Mouse (Mus musculus) right cerebral cortex, postnatal 25 days (tissue): Measurements from ENCODE around the gene C2cd5.
"Not testable (repeated sequence)": the region's sequence is repeated elsewhere in the genome, so short reads cannot be mapped to it uniquely, and the experiment has no call there.

Source experiments
- DNase-seq: peaks from one replicate; pipeline ENCODE4 v3.0.0; 2022

C2cd5 gene

DNA sequence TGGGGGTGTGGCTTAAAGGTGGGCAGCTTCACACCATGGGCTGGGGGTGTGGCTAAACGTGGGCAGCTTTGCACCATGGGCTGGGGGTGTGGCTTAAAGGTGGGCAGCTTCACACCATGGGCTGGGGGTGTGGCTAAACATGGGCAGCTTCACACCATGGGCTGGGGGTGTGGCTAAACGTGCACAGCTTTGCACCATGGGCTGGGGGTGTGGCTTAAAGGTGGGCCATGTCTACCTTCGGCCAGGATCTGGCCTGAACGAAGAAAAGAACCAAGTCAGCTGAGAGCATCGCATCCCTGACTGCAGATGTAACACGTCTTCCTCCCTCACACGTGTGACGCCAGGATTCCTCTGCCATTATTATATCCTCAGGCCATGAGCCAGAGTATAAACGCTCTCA lies 94.7 kb downstream of the C2cd5 start:
- DNase-seq, result not testable (repeated sequence)

DNA sequence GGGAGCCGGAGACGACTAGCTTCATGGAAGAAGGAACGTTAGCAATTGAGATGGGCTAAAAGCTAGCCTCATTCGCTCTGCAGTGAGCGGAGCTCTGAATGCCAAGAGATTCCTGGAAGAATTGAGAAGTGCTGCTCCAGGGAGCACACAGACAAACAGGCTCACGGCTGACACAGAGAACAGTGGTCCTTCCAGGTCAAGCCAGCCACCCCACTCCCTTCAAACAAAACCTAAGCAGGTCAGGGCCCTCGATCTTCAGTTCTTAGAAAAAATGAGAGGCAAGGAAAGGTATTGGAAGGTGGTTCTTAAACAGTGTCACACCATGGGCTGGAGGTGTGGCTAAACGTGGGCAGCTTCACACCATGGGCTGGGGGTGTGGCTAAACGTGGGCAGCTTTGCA lies 95.1 kb downstream of the C2cd5 start:
- DNase-seq, result no peak

DNA sequence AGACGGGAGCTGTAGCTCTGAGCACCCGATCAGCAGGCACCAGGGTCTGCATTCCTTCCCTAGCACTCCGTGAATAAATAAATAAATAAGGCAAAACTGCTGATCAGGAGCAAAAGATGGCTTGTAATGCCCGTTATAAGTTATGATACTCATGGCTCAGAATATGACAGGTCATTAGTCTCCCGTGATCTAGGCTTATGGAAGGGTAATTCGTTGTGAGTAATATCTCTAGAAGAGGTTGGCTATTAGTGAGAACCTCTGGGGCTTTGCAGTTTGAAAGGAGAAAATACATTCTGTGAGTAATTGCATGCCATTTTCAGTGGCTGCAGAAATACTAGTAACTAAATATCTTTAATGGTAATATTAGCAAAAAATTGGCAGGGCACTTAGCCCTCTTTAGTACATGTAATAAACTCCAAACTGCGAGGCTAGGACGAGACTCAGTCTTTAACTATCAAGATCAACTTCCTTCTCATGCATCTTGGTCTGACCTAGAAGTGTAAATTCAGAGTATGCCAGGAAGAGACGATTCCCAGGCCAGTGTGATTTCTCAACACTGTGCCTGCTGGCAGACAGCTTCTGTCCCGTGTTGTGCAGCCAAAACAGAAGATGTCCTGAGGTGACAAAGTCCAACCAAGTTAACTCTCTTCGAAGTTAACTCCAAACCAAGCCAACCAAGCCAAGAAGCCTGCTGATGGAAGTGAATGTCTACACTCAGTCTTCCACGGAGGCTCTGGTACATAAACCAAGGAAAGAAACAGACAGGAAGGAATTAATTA lies 101.5 kb downstream of the C2cd5 start:
- no peak for DNase-seq

DNA sequence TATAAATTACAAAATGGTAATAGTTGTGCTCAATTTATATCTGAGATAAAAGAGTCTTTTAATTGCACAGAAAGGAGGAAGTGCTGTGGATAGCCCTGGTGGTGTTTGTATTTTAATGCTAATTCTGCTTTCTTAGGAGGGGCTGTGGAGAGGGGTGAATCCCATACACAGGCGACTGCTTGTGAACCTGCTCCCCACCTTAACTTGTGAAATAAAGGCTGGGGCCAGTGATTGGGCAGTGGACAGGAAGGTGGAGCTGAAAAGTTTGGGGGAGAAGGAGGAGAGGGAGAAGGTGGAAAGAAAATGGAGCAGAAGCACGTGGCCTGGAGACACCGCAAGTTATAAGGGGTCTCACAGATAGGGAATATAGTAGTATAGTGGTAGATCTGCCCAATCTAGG lies 103.1 kb downstream of the C2cd5 start:
- DNase-seq, result no peak

DNA sequence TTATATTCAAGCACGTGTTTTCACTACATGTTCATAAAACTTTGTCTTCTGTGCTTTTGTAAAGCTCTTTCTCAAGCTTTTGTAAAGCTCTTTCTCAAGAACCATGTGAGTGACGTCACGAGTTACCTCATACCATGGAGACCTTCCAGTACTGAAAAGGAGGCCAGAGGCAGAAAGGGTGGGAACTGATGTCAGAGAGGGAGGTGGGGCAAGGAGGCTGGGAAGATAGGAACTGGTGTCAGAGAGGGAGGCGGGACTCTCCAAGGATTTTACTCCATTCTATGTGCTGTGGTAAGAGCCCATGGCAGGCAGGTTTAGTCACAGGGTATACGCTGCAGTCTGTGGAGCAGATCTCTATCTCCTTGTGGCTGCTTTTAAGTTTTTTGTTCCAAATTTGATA lies 104.4 kb downstream of the C2cd5 start:
- no peak for DNase-seq

DNA sequence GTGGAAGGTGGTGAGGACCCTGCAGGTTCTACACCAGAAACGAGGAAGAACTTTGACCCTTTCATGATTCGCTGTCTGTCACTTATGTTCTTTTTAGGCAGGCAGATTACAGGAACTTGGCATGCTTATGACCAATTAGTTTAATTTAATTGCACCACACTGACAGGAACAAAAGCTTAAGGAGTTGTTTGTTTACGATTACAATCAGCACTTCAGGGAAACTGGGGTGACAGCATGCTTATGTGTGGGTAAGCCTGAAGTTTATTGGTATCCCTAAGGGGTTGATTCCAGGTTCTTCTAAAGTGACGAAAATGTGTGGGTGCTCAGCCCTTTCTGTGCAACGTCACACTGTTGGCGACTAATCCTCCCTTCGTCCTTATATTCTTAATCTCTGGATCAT lies 105.1 kb downstream of the C2cd5 start:
- no peak for DNase-seq

DNA sequence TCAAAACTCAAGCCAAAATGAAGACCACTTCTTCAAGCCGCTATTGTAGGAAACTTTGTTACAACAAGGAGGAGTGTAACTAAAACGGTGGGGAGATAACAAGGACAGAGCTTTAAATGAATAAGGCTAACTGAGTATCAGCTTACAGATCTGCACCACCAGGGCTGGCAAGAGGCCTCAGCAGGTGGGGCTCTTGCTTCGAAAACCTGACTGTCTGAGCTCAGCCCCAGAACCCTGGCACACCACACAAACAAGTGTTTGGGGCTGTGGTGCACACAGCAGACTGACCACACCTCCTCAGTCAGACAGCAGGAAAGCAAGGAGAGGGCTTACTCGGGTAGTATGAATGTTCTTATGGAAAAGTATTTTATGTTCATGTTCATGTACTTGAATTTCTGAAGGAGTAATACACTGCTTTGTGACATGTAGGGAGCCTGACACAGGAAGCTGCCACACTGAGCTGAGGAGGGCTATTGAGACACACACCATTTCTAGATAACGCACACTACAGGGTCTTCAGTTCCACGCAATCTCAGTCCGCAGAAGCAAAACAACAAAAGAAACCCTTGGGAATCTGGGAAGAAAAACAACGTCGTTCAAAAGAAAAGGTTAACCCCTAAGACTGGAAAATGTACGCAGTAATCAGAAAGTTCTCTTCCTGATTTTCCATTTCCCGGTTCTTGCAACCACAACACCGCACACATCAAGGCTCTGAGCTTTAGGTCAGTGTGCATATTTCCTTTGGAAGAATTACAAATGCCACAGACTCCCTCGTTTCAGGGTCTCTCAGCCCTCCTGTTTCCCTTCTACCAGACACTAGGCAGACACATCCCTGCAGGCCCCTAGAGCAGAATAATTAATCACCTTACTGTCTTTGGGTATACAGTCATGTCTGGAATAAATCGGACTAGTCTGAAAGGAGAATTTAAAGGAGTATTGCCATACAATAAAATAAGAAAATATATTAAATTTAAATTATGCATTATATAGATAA lies 105.9 kb downstream of the C2cd5 start:
- no peak for DNase-seq

DNA sequence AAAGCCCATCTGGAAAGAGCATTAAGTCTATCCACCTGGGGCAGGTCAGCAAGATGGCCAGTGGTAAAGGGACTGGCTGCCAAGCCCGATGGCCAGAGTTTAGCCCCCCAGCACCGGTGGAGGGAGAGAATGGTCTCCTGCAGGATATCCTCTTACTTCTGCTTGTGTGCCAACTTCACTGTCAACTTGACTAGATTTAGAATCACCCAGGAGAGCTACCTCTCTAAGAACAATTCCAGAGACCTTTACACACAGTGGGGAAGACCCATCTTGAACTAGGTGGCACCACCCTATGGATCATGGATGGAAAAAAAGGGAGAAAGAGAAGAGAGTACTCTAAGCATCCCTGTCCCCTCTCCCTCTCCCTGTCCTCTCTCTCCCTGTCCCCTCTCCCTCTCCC lies 107.0 kb downstream of the C2cd5 start:
- DNase-seq, result no peak

DNA sequence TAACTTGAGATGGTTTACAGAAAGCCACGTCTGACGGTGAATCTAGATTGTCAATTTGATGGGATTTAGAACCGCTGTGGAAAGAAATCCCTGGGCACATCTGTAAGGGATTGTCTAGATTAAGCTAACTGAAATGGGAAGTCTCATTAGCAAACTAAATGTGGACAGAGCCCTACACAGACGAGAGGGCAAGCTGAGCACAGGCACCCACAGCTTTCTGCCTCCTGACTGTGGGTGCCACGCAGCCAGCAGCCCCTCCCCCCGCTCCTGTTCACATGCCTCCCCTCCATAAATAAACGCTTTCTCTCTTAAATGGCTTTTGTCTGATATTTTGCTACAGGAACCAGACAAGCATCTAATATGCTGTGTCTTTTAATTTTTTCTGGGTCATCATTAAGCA lies 107.8 kb downstream of the C2cd5 start:
- no peak for DNase-seq

DNA sequence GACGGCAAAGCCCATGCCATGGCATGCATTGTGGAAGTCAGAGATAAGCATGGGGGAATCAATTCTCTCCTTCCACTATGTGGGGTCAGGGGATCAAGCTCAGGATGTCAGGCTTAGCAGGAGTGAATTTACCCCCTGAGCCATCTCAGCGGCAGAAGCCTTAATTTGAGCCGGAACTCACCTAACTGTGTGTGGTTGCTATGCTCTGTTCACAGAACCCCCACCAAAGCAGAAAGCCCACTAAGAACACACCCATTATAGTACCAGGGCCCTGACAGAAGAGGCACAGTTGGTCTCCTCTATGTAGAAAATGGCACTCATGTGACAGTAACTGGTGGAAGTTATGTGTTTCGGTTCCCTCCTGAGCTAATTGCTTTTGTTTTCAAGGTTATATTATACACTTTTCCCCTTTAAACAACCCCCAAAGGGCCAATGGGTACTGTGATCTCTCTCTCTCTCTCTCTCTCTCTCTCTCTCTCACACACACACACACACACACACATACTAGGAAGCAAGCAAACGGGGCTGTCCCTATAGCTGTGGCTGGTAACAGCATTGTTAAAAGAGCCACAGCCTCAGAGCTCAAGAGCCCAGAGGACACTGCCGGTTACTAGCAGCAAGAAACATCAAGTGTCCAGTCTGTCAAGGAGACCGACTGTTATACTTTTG lies 108.4 kb downstream of the C2cd5 start:
- DNase-seq, result no peak

DNA sequence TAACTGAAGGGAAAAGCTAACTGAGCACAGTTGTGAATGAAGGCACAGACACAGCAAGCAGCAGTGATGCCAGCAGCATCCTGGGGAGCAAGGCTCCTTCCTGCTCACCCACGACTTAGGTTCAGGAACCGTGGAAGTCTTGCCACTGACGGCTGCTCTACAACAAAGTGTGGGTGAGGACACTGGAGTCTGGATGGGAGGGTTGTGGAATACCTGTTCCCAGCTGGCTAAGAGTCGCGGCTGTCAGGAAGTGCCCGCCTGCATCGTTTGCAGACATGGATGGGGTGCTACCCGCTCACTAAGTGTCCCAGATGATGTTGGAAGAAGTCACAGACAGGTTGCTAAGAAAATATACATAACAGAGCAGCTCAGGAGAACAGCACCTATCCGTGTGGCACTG lies 109.4 kb downstream of the C2cd5 start:
- no peak for DNase-seq

DNA sequence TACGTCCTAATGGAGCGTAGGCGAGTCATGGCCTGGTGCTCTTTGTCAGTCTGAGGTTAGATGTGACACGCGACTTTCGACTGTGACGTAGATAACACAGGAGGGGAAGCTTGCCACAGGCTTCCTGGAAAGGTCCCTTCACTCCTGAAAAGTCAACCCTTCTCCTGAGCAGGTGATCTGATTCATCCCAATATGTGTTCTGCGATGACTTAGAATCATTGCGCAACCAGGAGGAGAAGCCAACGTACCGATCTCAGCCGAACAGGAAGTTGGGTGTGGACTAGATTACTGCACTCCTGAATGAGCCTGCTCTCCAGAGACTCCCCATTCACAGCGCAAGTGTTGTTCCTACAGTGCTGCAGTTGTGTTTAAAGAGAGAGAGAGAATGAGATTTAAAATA lies 110.4 kb downstream of the C2cd5 start:
- no peak for DNase-seq

DNA sequence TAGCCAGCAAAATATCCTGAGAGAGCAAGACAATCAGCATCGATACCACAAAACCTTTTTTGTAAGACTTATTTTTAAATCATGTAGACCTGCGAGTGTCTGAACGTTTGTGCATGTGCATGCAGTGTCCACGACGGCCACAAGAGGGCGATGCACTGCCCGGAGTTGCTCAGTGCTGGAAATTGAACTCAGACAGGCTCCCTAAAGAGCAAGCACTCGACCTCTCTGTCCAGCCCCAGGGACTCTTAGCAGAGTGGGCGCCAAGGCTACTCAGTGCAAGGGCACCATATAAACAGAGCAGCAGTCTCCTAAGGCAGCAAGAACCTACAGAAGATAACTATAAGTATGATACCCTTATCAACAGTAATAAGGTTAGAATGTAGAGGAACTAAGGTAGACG lies 111.2 kb downstream of the C2cd5 start:
- no peak for DNase-seq

DNA sequence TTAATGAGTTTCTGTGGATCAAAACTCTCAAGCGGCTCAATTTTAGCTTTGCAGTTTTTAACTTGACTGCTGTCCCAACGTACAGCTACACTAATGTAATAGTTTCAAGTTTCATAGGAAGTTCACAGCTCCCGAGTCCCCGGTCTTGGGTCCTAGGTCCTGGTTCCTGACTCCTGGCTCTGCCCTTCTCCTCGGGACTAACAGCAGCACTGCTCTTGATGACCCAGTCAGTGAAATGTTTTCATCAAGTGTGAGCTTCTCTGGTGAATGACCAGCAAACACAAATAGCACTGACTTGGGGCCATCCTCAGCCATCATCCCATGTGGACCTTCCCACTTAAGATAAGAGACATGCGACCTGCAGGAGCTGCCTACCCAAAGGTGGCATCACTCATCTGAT lies 111.7 kb downstream of the C2cd5 start:
- no peak for DNase-seq

DNA sequence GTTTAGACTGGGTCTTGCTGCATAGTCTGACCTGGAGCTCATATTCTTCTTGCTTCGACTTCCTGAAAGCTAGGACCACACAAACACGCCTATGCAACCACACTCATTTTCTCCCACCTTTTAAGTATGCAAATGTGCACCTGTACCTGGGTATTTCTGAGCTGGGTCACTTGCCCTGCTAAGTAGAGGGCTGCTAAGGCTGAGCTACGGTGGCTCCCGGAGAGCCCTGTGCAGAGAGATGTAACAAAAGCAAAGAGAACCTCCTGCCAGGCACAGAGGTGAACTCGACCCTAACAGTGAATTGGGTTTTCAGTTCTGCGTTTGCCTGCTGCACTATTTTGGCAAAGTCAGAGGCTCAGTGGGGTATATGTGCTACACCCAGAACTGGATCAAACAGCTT lies 112.3 kb downstream of the C2cd5 start:
- no peak for DNase-seq

DNA sequence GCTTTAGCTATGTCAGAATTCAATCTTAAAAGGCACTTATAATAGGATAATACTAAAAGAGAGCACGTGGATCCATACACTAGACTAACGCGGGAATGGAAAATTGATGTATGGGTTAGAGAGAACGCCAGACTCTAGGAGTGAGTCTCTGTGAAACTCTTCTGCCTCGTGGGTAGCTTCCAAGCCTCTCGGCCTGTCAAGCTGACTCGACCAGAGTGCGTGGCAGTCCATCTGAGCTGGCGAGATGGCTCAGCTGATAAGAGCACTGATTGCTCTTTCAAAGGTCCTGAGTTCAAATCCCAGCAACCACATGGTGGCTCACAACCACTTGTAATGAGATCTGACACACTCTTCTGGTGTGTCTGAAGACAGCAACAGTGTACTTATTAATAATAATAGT lies 113.2 kb downstream of the C2cd5 start:
- not testable (repeated sequence) for DNase-seq

DNA sequence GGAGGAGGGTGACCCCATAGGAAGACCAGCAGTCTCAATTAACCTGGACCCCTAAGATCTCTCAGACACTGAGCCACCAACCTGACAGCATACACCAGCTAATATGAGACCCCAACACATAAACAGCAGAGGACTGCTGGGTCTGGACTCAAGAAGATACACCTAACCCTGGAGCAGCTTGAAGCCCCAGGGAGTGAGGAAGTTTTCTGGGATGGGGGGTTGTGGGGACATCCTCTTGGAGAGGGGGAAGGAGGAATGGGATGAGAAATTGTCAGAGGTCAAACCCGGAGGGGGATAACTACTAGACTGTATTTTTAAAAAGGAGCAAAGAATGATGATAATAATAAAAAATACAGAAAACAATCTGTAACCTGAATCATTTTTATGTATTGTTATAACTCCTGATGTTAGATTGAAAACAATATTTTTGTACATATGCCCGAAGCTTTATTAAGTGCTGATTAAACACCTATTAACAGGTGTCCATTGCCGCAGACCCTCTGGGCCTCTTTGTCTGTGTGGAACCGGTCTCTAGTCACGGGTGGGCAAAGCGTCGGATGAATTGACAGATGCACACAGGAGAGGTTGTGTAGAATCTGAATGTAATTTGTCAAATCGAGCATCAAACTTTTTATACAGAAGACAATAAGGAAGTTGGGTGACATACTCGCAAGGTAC lies 114.2 kb downstream of the C2cd5 start:
- DNase-seq, result not testable (repeated sequence)

DNA sequence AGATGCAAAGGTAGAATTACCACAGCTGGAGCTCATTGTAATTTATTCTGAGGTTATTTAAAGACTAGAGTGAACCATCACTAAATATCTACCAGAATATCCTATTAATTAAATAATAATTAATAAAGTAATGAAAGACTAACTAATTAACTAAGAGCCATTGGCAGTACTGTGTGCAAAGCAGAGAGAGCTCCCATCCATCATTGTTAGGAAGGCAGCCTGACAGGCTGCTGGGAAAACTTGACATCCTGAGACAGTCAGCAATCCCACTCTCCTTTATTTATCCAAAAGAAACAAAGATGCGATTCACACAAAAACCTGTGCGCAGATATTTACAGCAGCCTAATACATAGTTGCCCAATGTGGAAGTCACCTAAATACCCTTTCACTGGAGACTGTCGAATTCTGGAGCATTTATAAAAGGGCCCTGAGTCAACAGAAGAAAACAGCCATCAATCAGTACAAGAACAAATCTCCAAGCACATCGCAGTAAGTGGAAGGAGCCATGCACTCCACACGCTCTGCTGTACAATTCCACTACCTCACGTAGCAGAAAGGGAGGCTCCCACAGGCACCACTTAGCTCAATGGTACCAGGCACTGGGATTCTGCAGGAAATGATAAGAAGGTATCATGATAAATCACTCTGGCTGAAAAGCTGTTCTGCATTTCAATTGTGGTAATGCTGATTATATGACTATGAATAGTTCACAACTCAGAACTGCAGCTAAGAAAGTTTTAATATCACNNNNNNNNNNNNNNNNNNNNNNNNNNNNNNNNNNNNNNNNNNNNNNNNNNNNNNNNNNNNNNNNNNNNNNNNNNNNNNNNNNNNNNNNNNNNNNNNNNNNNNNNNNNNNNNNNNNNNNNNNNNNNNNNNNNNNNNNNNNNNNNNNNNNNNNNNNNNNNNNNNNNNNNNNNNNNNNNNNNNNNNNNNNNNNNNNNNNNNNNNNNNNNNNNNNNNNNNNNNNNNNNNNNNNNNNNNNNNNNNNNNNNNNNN lies 120.0 kb downstream of the C2cd5 start:
- DNase-seq, result no peak

DNA sequence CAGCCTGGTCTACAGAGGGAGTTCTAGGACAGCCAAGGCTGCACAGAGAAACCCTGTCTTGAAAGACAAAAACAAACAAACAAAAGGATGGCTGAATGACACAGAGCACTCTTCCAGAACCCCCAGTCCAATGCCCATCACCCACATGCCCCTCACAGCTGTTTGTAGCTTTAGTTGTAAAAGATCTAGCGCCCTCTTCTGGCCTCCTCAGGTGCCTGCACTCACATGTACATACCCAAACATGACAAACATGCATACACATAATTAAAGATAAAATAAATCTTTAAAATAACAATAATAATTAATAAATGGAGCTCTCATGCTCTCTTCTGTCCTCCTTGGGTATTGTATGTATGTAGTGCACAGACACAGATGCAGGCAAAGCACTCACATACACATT lies 122.7 kb downstream of the C2cd5 start:
- DNase-seq, result no peak

DNA sequence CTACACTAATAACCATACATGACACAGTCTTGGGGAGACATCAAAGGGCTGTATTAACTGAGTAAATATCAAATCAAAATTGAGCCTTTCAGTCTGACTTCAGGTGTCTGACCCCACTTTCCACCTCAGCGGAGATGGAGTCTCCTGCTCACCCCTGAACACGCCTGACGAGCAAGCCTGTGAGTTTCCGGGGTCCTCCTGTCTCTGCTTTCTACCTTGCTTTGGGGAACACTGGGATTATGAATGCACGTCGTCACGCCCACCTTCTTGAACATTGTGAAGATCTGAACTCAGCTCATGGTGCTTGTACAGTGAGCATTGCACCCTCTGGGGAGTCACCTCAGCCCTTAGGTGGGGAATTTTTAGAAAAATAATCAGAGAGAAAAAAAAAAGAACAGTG lies 126.7 kb downstream of the C2cd5 start:
- no peak for DNase-seq

DNA sequence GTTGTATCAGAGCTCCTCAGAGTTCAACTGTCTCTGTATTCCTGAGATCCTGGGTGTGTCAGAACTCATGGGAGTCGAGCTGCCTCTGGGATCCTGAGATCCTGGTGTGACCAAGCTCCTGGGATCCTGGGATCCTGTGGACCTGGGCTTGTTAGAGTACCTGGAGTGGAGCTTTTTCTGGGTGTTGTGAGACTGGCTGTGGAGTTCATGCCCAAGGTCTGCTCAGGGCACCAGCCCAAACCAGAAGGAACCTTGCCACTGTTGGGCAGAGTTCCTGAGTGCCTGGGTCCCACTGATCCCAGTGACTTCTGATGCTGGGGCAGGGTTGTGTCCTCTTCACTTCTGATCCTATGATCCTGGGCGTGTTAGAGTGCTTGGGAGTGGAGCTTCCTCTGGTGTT lies 127.7 kb downstream of the C2cd5 start:
- no peak for DNase-seq

DNA sequence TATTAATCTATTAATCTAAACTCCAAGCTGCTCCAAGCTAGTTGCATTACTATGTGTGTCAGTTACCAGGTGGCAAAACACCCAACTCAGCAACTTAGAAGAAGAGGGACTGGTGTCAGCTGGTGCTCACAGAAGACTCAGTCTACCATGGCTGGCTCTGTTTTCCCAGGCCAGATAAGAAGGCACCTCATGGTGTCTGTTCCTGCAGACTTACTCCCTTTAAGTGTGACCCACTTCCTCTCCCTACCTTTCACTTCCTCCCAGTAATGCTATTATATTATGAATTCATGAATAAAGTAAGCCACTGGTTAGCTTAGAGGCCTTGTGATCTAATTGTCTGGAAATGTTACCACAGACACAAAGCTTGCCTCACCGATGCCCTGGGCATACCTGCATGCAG lies 132.5 kb downstream of the C2cd5 start:
- no peak for DNase-seq
